Mouse (Mus musculus) midbrain, embryonic 11.5 days (tissue): ENCODE measurements at regions not wholly inside any gene's neighbourhood (a gene's known extent, or its start where the extent isn't known, plus 50 kb on each side); places are given as distances from the start of the nearest gene placed in this dataset.
A peak's percentile ranks its signal among the peaks of the same experiment; 100 is the strongest.

Source experiments
- ATAC-seq: fragments of 200-750 bp; cut with Nextera tagmentation; 2 replicates; pipeline ENCODE4 v1.8.0; 2017; ENCODE audit warnings: moderate TSS enrichment, moderate library complexity; ENCODE audit not compliant: low FRiP score
- DNase-seq: peaks from one replicate; pipeline ENCODE4 v3.0.0; 2015; ENCODE audit warnings: low spot score; ENCODE audit errors: missing footprints
- H3K27ac ChIP-seq: fragments of 300-500 bp; sonication (generic); 2 replicates; pipeline ENCODE4 v1.5.1; 2014; ENCODE audit warnings: low read depth, low read length
- H3K27me3 ChIP-seq: fragments of 300-500 bp; sonication (generic); 2 replicates; pipeline ENCODE4 v1.6.1; 2014; ENCODE audit warnings: mild to moderate bottlenecking, low read length, moderate library complexity, mixed read lengths; ENCODE audit not compliant: control insufficient read depth, insufficient read depth
- H3K36me3 ChIP-seq: fragments of 300-500 bp; sonication (generic); 2 replicates; pipeline ENCODE4 v1.6.1; 2014; ENCODE audit warnings: mild to moderate bottlenecking, low read length, moderate library complexity, mixed read lengths; ENCODE audit not compliant: control insufficient read depth, insufficient read depth
- H3K4me1 ChIP-seq: fragments of 300-500 bp; sonication (generic); 2 replicates; pipeline ENCODE4 v1.6.1; 2014; ENCODE audit warnings: low read length; ENCODE audit not compliant: control insufficient read depth, insufficient read depth
- H3K4me2 ChIP-seq: fragments of 300-500 bp; sonication (generic); 2 replicates; pipeline ENCODE4 v1.6.1; 2014; ENCODE audit warnings: mild to moderate bottlenecking, moderate library complexity
- H3K4me3 ChIP-seq: fragments of 300-500 bp; sonication (generic); 2 replicates; pipeline ENCODE4 v1.5.1; 2014; ENCODE audit warnings: low read depth, low read length
- H3K9ac ChIP-seq: fragments of 300-500 bp; sonication (generic); 2 replicates; pipeline ENCODE4 v1.6.1; 2014; ENCODE audit warnings: low read length
- H3K9me3 ChIP-seq: fragments of 300-500 bp; sonication (generic); 2 replicates; pipeline ENCODE4 v1.6.1; 2016; ENCODE audit warnings: low read length; ENCODE audit not compliant: control insufficient read depth
- WGBS: fragments of 180-500 bp; shearing (Covaris S2); extraction: QIAGEN DNeasy Blood & Tissue Kit; methylation state at CpG from one replicate; pipeline ENCODE4 v1.1.7; 2014; 5-methylcytosine and 5-hydroxymethylcytosine counted together

DNA sequence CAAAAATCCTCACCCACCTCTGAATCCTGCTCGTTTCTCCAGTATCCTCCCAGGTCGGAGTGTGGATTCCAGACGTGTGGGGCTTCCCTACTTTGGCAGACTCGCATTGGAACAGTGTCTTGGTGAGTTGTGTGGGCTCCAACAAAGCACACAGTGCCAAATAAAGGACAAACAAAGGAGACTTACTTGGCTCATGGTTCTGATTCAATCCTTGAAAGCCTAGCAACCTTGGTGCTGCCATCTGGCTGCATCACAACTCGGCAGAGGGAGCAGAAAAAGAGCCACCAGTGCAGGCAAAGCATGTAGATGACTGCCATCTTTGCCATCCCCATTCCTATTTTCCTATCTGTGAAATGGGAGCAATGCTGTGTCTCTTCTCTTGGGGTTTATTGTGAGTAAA is 64.0 kb downstream of the Il9r start:
- no peaks in the 10 kb centered on the region for H3K27me3 ChIP-seq
- no peak overlapping the region for H3K27ac ChIP-seq
- H3K36me3 ChIP-seq = no peaks in the 10 kb centered on the region
- H3K4me2 ChIP-seq = no peak overlapping the region
- no peak overlapping the region for H3K4me3 ChIP-seq
- H3K4me1 ChIP-seq = peaks cover 14% of the 10 kb centered on the region
- DNase-seq = peak; percentile 75
- no peak for ATAC-seq
- no peaks in the 10 kb centered on the region; the same call in 1 of the 2 replicates for H3K9me3 ChIP-seq
- WGBS = 65% methylated on average over 5 of the region's 5 CpGs
- no peak overlapping the region for H3K9ac ChIP-seq

DNA sequence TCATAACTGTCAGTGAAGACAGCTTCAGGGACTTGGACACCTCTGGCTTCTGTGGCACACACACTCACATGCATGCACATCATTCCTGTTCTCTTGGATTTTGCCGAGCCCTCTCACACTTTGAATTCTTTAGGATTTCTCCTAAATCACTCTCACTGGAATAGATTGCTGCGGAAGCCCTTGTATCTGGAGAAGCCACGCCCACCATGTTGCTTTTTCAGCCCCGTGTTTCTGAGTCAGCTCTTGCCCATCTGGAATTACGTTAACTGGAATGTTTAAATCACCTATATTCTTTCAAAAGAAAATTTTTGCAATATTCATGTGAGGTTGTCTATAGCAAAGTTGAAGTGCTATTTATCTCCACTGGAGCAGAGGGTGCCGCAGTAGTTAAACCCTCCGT is 66.1 kb downstream of the Il9r start:
- H3K4me3 ChIP-seq = no peak overlapping the region
- H3K27me3 ChIP-seq = no peaks in the 10 kb centered on the region
- DNase-seq (peak; percentile 47), ATAC-seq (no peak)
- peaks cover 14% of the 10 kb centered on the region for H3K4me1 ChIP-seq
- no peaks in the 10 kb centered on the region; the same call in 1 of the 2 replicates for H3K9me3 ChIP-seq
- no peaks in the 10 kb centered on the region for H3K36me3 ChIP-seq
- no peak overlapping the region for H3K4me2 ChIP-seq
- H3K27ac ChIP-seq = no peak overlapping the region
- 86% methylated on average over 7 of the region's 7 CpGs for WGBS
- H3K9ac ChIP-seq = no peak overlapping the region

DNA sequence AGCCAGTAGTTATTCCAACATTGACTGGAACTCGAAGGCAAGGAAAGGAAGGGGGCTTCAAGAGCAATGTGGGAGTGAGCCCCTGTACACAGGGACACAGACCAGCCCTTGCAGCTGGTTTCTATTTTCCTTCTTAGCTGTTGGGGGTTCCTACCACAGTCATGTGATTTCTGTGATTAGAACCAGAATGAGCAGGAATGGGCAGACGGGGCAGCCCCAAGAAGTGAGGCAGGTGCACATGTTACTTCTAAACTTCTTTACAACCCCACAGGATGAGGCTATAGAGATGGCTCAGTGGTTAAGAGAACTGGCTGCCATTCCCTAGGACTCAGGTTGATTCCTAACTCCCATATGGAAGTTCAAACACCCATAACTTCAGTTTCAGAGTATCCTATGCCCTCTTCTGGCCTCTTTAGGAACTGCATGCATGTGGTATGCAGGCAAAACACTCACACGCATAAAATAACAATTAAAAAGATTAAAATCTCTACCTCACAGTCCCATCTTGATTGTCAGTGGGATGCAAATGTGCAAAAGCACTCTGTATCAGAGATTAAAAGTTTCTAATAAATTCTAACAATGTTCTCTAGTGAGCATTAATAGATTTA is 68.0 kb downstream of the Il9r start:
- no peaks in the 10 kb centered on the region; the same call in 1 of the 2 replicates for H3K4me1 ChIP-seq
- ATAC-seq = no peak
- no peaks in the 10 kb centered on the region; the same call in 1 of the 2 replicates for H3K9me3 ChIP-seq
- peak; percentile 89 for DNase-seq
- H3K9ac ChIP-seq = no peak overlapping the region
- WGBS = 85% methylated on average over 3 of the region's 3 CpGs
- H3K27me3 ChIP-seq = no peaks in the 10 kb centered on the region
- H3K4me2 ChIP-seq = no peak overlapping the region
- H3K36me3 ChIP-seq = no peaks in the 10 kb centered on the region
- H3K27ac ChIP-seq = no peak overlapping the region
- H3K4me3 ChIP-seq = no peak overlapping the region

DNA sequence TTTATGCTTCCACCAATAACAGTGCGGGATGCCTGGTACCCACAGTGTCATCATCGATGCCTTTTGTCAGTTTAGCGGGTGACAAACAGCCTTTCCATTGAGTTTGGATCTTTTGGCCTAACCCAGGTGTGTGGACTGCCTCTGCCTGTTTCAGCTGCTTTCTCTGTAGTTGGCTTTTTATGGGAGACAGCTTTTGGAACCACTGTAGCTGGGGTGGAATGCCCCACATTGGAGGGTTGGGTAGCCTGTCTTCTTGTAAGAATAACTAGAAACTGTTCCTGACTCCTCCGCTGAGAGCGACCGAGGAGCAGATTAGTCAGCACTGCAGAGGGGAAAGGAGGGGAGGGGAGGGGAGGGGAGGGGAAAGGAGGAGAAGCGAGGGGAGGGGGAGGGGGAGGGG is 71.5 kb downstream of the Il9r start:
- no peak overlapping the region for H3K4me3 ChIP-seq
- H3K27ac ChIP-seq = no peak overlapping the region
- DNase-seq = peak; percentile 61
- no peaks in the 10 kb centered on the region for H3K27me3 ChIP-seq
- no peak for ATAC-seq
- WGBS = 49% methylated on average over 7 of the region's 7 CpGs
- no peak overlapping the region for H3K9ac ChIP-seq
- no peaks in the 10 kb centered on the region for H3K36me3 ChIP-seq
- no peak overlapping the region for H3K4me2 ChIP-seq
- H3K4me1 ChIP-seq = no peaks in the 10 kb centered on the region; the same call in 1 of the 2 replicates
- no peaks in the 10 kb centered on the region; the same call in 1 of the 2 replicates for H3K9me3 ChIP-seq

DNA sequence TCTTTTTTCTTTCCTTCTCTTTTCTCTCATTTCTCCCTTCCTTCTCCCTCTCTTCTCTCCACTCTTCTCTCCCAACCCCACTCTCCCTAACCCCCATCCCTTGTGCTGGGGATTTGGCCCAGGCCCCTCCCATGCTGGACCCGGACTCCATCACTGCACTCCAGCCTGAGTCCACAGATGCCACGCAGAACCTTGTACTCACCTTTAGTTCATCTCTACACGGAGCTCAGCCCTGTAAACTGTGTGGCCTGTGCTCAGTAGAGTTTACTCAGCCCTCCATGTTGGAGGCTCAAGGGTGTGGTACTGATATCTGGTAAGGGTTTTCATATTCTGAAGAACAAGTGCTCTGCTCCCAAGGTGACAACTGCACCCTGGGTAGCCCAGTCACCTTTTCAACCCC is 72.1 kb downstream of the Il9r start:
- Histone ChIP-seq H3K27me3 (no peaks in the 10 kb centered on the region), H3K4me1 (no peaks in the 10 kb centered on the region; the same call in 1 of the 2 replicates), H3K4me3 (no peak overlapping the region), H3K27ac (no peak overlapping the region), H3K9ac (no peak overlapping the region), H3K9me3 (no peaks in the 10 kb centered on the region; the same call in 1 of the 2 replicates), H3K4me2 (no peak overlapping the region), H3K36me3 (no peaks in the 10 kb centered on the region)
- 79% methylated on average over 3 of the region's 3 CpGs for WGBS
- DNase-seq (peak; percentile 31), ATAC-seq (no peak)

DNA sequence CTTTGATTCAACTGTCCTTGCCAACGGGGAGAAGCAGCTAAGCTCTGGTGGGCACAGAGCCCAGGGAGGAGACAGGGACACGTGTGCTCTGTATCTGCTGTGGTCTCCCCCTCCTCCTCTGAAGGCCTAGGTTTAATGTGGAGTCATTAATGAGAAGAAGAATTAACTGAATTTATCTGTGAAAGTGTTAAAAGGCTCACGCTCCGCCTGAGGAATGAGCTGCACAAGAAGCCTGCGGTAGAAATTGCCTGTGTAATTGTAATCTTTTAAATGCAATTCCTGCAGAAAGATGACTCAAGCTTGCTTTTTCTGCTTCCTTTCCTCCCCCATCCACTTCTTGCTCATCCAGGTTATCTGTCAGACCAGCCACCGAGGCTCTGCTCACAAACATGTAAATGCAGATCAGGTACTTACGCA is 72.7 kb downstream of the Il9r start:
- Histone ChIP-seq H3K4me1 (no peaks in the 10 kb centered on the region; the same call in 1 of the 2 replicates), H3K27ac (no peak overlapping the region), H3K9ac (no peak overlapping the region), H3K4me2 (no peak overlapping the region), H3K27me3 (no peaks in the 10 kb centered on the region), H3K4me3 (no peak overlapping the region), H3K9me3 (no peaks in the 10 kb centered on the region; the same call in 1 of the 2 replicates), H3K36me3 (no peaks in the 10 kb centered on the region)
- peak; percentile 54 for DNase-seq
- no peak for ATAC-seq
- 90% methylated on average over 7 of the region's 7 CpGs for WGBS

DNA sequence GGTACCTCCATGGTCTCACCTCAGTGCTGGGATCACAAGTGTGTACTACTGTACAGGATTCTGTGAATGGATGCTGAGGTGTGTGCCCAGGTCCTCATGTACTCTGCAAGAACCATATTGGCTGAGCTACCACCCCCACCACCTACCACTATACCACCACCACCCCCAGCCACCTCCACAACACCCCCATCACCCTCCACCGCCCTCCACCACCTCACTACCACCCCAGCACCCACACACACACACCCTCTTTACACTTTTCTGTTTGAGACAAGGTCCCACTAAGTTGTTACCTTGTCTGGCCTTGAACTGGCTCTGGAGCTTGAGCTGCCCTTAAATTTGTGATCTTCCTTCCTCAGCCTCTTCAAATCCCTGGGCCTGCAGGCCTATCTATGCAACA is 73.3 kb downstream of the Il9r start:
- H3K4me3 ChIP-seq = no peak overlapping the region
- H3K4me1 ChIP-seq = no peaks in the 10 kb centered on the region; the same call in 1 of the 2 replicates
- H3K36me3 ChIP-seq = no peaks in the 10 kb centered on the region
- 92% methylated on average over 1 of the region's 1 CpGs for WGBS
- no peaks in the 10 kb centered on the region for H3K27me3 ChIP-seq
- H3K9ac ChIP-seq = no peak overlapping the region
- H3K9me3 ChIP-seq = no peaks in the 10 kb centered on the region
- no peak overlapping the region for H3K4me2 ChIP-seq
- H3K27ac ChIP-seq = no peak overlapping the region
- DNase-seq (peak; percentile 82), ATAC-seq (no peak)

DNA sequence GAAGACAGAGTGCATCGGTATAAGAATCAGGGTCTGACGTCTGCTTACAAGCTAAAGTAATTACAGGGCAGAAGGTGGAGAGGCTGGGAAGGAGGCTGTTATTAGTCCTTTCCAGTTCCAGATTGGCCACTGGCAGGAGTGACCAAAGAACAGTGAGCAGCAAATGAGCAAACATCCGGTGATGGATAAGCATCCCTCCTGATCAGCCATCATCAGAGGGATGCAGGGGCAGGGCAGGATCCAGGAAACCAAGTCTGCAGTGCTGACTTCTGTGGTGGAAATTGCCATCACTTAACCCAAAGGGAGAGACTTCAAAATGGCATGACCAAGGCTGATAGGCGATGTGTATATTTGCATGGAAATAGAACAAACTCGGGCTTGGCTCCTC is 73.8 kb downstream of the Il9r start:
- ATAC-seq = no peak
- 64% methylated on average over 5 of the region's 5 CpGs for WGBS
- no peaks in the 10 kb centered on the region; the same call in 1 of the 2 replicates for H3K4me1 ChIP-seq

DNA sequence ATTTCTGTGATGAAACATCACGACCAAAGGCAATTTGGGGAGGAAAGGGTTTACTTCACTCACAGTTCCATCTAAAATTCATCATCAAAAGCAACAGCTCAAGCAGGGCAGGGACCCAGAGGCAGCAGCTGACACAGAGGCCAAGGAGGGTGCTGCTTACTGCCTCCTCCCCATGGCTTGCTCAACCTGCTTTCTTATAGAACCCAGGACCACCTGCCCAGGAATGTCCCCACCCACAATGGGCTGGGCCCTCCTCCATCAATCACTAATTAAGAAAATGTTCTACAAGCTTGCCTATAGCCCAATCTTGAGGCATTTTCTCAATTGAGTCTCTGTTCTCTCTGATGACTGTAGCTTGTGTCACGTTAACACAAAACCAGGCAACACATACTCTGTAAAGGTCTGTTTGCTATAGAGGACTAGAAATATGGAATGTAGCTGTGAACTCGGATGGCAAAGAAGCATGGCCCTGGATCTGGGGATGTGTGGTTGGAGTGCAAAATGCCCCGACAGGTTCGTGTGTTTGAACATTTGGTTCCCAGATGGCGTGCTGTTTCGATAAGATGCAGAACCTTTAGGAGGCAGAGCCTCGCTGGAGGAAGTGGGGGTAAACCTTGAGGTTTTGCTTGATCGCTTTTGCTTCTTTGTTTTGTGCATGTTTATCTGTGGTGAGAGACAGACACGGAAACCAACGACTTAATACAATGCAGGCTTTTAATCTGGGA is 74.3 kb downstream of the Il9r start:
- DNase-seq (peak; percentile 65), ATAC-seq (no peak)
- Histone ChIP-seq H3K36me3 (no peaks in the 10 kb centered on the region), H3K4me2 (no peak overlapping the region), H3K9ac (no peak overlapping the region), H3K27me3 (no peaks in the 10 kb centered on the region), H3K9me3 (no peaks in the 10 kb centered on the region), H3K4me1 (no peaks in the 10 kb centered on the region; the same call in 1 of the 2 replicates), H3K27ac (no peak overlapping the region), H3K4me3 (no peak overlapping the region)
- 67% methylated on average over 11 of the region's 11 CpGs for WGBS

More for the DNA sequence above, 73.8 kb downstream of the Il9r start:
- Histone ChIP-seq H3K4me3 (no peak overlapping the region), H3K27me3 (no peaks in the 10 kb centered on the region), H3K9ac (no peak overlapping the region), H3K27ac (no peak overlapping the region), H3K4me2 (no peak overlapping the region), H3K36me3 (no peaks in the 10 kb centered on the region), H3K9me3 (no peaks in the 10 kb centered on the region)
- DNase-seq = no peak
